Mouse (Mus musculus) adrenal gland, adult 2 months (tissue): Measurements from ENCODE around the gene Hsd17b1. TPM values are rescaled to one million over a fixed set of nuclear protein-coding genes. Genes with fewer than 3 reads are reported as not detected.

Source experiments
- DNase-seq: peaks from one replicate; pipeline ENCODE4 v3.0.0; 2021
- long read RNA-seq: library from polyadenylated mRNA; stranded (forward); transcript quantifications from one replicate; pipeline ENCODE4 v2.0.0, GENCODE M21; 2021
- polyA plus RNA-seq: library from polyadenylated mRNA; depleted of rRNA; stranded (reverse); fragments of >200 nt; gene quantifications from 2 replicates; pipeline ENCODE4 v1.2.3, GENCODE M21; 2012; rRNA removed
- total RNA-seq, 2 experiments: library from RNA; stranded (reverse); gene quantifications; 2 replicates each; pipeline ENCODE4 v1.2.3; 2021

Hsd17b1 gene
- total RNA-seq (1 to 10 TPM; 1.1 to 2.5 TPM), polyA plus RNA-seq (2.1 and 2.3 TPM in 2 replicates)
- long read RNA-seq, result 0 reads

GRCm38 (mm10) chr11:101078121-101078520 is at the start of gene Hsd17b1:
TSS of gene Hsd17b1 (plus strand) at chr11:101078411.
- DNase-seq, result peak; percentile 57

GRCm38 (mm10) chr11:101029320-101029719 is 48.9 kb upstream of the Hsd17b1 start:
- DNase-seq, result no peak

- no peak for DNase-seq
Observed at GRCm38 (mm10) chr11:101030136-101030807, 47.9 kb upstream of the Hsd17b1 start.

GRCm38 (mm10) chr11:101030808-101031156 is 47.4 kb upstream of the Hsd17b1 start:
- no peak for DNase-seq

GRCm38 (mm10) chr11:101031470-101031869 is 46.7 kb upstream of the Hsd17b1 start:
- DNase-seq, result no peak

GRCm38 (mm10) chr11:101033856-101034500 is 44.2 kb upstream of the Hsd17b1 start:
- DNase-seq, result no peak

- peak; percentile 84 for DNase-seq
Observed at GRCm38 (mm10) chr11:101034614-101035327, 43.4 kb upstream of the Hsd17b1 start.

GRCm38 (mm10) chr11:101035328-101035695 is 42.9 kb upstream of the Hsd17b1 start:
- DNase-seq, result peak; percentile 55

GRCm38 (mm10) chr11:101037795-101038194 is 40.4 kb upstream of the Hsd17b1 start:
- DNase-seq, result no peak

- no peak for DNase-seq
Observed at GRCm38 (mm10) chr11:101045826-101046225, 32.4 kb upstream of the Hsd17b1 start.

- no peak for DNase-seq
Observed at GRCm38 (mm10) chr11:101046440-101046839, 31.8 kb upstream of the Hsd17b1 start.

- no peak for DNase-seq
Observed at GRCm38 (mm10) chr11:101047502-101047901, 30.7 kb upstream of the Hsd17b1 start.

- DNase-seq, result no peak
Observed at GRCm38 (mm10) chr11:101050359-101050758, 27.9 kb upstream of the Hsd17b1 start.

- DNase-seq, result no peak
Observed at GRCm38 (mm10) chr11:101051051-101051493, 27.1 kb upstream of the Hsd17b1 start.

- DNase-seq, result no peak
Observed at GRCm38 (mm10) chr11:101051617-101052016, 26.6 kb upstream of the Hsd17b1 start.

- no peak for DNase-seq
Observed at GRCm38 (mm10) chr11:101052751-101053473, 25.3 kb upstream of the Hsd17b1 start.

GRCm38 (mm10) chr11:101053974-101054373 is 24.2 kb upstream of the Hsd17b1 start:
- no peak for DNase-seq

- DNase-seq, result no peak
Observed at GRCm38 (mm10) chr11:101055418-101055817, 22.8 kb upstream of the Hsd17b1 start.

- peak; percentile 58 for DNase-seq
Observed at GRCm38 (mm10) chr11:101056885-101057284, 21.3 kb upstream of the Hsd17b1 start.

GRCm38 (mm10) chr11:101057860-101058259 is 20.4 kb upstream of the Hsd17b1 start:
- peak; percentile 85 for DNase-seq

- DNase-seq, result peak; percentile 44
Observed at GRCm38 (mm10) chr11:101058726-101059125, 19.5 kb upstream of the Hsd17b1 start.

- DNase-seq, result no peak
Observed at GRCm38 (mm10) chr11:101059473-101059872, 18.7 kb upstream of the Hsd17b1 start.
